Mouse (Mus musculus) heart, postnatal 0 days (tissue): ENCODE measurements at regions not wholly inside any gene's neighbourhood (a gene's known extent, or its start where the extent isn't known, plus 50 kb on each side); places are given as distances from the start of the nearest gene placed in this dataset.
A peak's percentile ranks its signal among the peaks of the same experiment; 100 is the strongest.

Source experiments
- ATAC-seq: fragments of 200-750 bp; cut with Nextera tagmentation; 2 replicates; pipeline ENCODE4 v1.8.0; 2017; ENCODE audit warnings: low read depth, moderate number of reproducible peaks, moderate library complexity; ENCODE audit not compliant: insufficient read depth
- DNase-seq: peaks from one replicate; pipeline ENCODE4 v3.0.0-alpha.2; 2016; ENCODE audit warnings: low spot score
- H3K27ac ChIP-seq: fragments of 300-500 bp; sonication (generic); 2 replicates; pipeline ENCODE4 v1.5.1; 2014; ENCODE audit warnings: low read depth, mild to moderate bottlenecking
- H3K27me3 ChIP-seq: fragments of 300-500 bp; sonication (generic); 2 replicates; pipeline ENCODE4 v1.6.1; 2014; ENCODE audit warnings: low read length, mixed read lengths; ENCODE audit not compliant: control insufficient read depth, insufficient read depth
- H3K36me3 ChIP-seq: fragments of 300-500 bp; sonication (generic); replicated peaks from 2 replicates; pipeline ENCODE4 v1.6.1; 2014; ENCODE audit warnings: low read length, mixed read lengths; ENCODE audit not compliant: control insufficient read depth, insufficient read depth
- H3K4me1 ChIP-seq: fragments of 300-500 bp; sonication (generic); 2 replicates; pipeline ENCODE4 v1.6.1; 2014; ENCODE audit warnings: antibody characterized with exemption; ENCODE audit not compliant: control insufficient read depth, insufficient read depth
- H3K4me2 ChIP-seq: fragments of 300-500 bp; sonication (generic); 2 replicates; pipeline ENCODE4 v1.6.1; 2014; ENCODE audit warnings: low read depth, mild to moderate bottlenecking, low read length, moderate library complexity
- H3K4me3 ChIP-seq: fragments of 300-500 bp; sonication (generic); 2 replicates; pipeline ENCODE4 v1.5.1; 2014; ENCODE audit warnings: low read depth, low read length
- H3K9ac ChIP-seq: fragments of 300-500 bp; sonication (generic); replicated peaks from 2 replicates; pipeline ENCODE4 v1.6.1; 2014; ENCODE audit warnings: low read depth, low read length, mixed read lengths
- H3K9me3 ChIP-seq: fragments of 300-500 bp; sonication (generic); replicated peaks from 2 replicates; pipeline ENCODE4 v1.6.1; 2016; ENCODE audit warnings: low read length; ENCODE audit not compliant: control insufficient read depth
- CTCF ChIP-seq: IDR thresholded peaks from 2 replicates; pipeline ENCODE4 v1.5.1; 2016; ENCODE audit warnings: antibody characterized with exemption, control low read depth, low read depth
- EP300 ChIP-seq: IDR thresholded peaks from 2 replicates; pipeline ENCODE4 v1.6.1; 2016; ENCODE audit warnings: antibody characterized with exemption, low read depth
- WGBS: fragments of 180-500 bp; shearing (Covaris S2); extraction: QIAGEN DNeasy Blood & Tissue Kit; methylation state at CpG from one replicate; pipeline ENCODE4 v1.1.7; 2014; 5-methylcytosine and 5-hydroxymethylcytosine counted together

DNA sequence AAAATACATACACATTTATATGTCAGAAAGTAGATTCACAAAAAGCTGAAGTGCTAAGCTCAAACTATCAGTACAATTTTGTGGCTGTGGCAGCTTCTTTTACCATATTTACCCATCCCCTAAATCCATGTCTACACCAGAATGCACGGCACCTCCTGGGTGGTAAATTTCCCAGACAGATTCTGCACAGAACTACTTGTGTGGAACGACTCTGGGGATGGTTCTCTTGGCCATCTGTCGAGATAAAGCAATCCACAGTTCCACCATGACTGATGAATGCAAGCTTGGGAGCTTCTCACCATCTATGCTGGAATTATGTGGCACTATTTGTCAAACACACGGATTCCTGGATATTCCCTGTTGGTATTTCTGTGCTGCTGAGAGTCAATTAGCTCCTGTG is 495.8 kb downstream of the Tmem114 start:
- Histone ChIP-seq H3K27ac (no peak overlapping the region), H3K36me3 (no peaks in the 10 kb centered on the region), H3K9ac (no peak overlapping the region), H3K4me3 (no peak overlapping the region), H3K4me2 (no peak overlapping the region), H3K27me3 (no peaks in the 10 kb centered on the region), H3K4me1 (peaks cover 4% of the 10 kb centered on the region; the same call in 1 of the 2 replicates), H3K9me3 (no peaks in the 10 kb centered on the region)
- WGBS = 62% methylated on average over 4 of the region's 4 CpGs
- ATAC-seq (no peak), DNase-seq (no peak)
- TF ChIP-seq EP300 (no peak), CTCF (no peak)

DNA sequence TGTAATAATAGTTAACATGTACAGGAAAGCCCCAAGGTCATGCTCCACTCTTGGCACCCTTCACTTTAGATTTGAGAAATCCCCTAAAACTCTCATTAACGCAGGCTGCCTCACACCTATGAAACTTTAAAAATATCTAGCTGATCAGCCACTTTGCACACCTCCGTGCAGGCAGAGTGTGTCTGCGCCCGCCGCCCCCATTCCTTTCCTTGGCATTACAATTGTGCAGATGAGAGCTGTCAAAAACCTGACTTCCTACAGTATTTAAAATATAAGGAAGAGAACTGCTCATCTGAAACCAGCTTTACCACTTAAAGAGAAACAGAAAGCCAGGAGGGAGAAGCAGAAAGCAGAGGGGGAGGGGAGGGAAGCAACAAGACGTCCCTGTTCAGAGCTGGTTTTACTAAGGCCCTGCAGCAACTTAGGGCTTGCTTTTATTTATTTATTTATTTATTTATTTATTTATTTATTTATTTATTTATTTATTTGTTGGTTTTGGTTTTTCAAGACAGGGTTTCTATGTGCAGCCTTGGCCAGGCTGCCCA is 496.5 kb downstream of the Tmem114 start:
- WGBS = 67% methylated on average over 6 of the region's 6 CpGs
- Histone ChIP-seq H3K9me3 (no peaks in the 10 kb centered on the region), H3K4me2 (no peak overlapping the region), H3K27ac (no peak overlapping the region), H3K4me1 (peaks cover 4% of the 10 kb centered on the region; the same call in 1 of the 2 replicates), H3K36me3 (no peaks in the 10 kb centered on the region), H3K27me3 (no peaks in the 10 kb centered on the region), H3K9ac (no peak overlapping the region), H3K4me3 (no peak overlapping the region)
- ATAC-seq = no peak
- no peak for DNase-seq
- TF ChIP-seq CTCF = no peak
- no peak for TF ChIP-seq EP300

DNA sequence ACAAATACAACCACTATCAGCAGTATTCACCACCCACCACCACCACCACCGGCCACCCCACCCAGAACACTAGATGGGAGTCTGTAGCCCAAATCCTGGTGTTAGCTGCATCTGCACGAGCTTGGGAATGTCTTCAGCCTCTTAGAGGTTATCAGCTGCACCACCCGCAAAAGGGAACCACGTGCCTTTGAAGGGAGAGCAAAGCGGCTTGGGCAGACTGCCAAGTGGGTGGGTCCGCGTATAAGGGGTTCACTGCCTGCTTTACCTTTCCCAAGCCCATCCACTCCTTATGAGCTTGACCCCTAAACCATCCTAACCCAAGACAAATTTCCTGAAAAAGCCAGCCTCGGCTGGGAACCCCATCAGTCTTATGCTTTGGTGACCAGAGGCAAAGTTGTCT is 497.2 kb downstream of the Tmem114 start:
- Histone ChIP-seq H3K4me1 (peaks cover 4% of the 10 kb centered on the region; the same call in 1 of the 2 replicates), H3K27ac (no peak overlapping the region), H3K9ac (no peak overlapping the region), H3K4me3 (no peak overlapping the region), H3K36me3 (no peaks in the 10 kb centered on the region), H3K9me3 (no peaks in the 10 kb centered on the region), H3K4me2 (peak overlapping the region; percentile 34; the same call in 1 of the 2 replicates), H3K27me3 (no peaks in the 10 kb centered on the region)
- TF ChIP-seq EP300 (no peak), CTCF (no peak)
- ATAC-seq (no peak), DNase-seq (no peak)
- 16% methylated on average over 8 of the region's 8 CpGs for WGBS

DNA sequence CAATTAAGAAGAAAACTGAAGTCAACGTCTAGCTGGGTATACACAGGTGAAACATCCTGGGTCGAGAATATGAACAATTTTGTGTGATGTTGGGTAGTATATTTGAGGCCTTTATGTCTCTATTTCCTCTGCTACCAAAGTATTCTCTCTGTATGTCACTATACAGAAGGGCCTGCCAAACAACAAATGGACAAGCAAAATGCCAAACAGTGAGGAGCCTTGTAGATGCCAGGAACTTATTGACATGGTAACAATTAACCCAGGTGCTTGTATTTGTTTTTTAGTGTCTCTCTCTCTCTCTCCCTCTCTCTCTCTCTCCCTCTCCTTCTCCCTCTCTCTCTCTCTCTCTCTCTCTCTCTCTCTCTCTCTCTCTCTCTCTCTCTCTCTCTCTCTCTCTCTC is 529.1 kb downstream of the Tmem114 start:
- H3K27me3 ChIP-seq = no peaks in the 10 kb centered on the region
- H3K4me2 ChIP-seq = no peak overlapping the region
- H3K4me1 ChIP-seq = no peaks in the 10 kb centered on the region
- no peaks in the 10 kb centered on the region for H3K36me3 ChIP-seq
- no peak for ATAC-seq
- no peak overlapping the region for H3K9ac ChIP-seq
- H3K27ac ChIP-seq = no peak overlapping the region
- 59% methylated on average over 2 of the region's 2 CpGs for WGBS
- no peaks in the 10 kb centered on the region for H3K9me3 ChIP-seq
- TF ChIP-seq CTCF = no peak
- TF ChIP-seq EP300 = no peak
- no peak for DNase-seq
- H3K4me3 ChIP-seq = no peak overlapping the region

DNA sequence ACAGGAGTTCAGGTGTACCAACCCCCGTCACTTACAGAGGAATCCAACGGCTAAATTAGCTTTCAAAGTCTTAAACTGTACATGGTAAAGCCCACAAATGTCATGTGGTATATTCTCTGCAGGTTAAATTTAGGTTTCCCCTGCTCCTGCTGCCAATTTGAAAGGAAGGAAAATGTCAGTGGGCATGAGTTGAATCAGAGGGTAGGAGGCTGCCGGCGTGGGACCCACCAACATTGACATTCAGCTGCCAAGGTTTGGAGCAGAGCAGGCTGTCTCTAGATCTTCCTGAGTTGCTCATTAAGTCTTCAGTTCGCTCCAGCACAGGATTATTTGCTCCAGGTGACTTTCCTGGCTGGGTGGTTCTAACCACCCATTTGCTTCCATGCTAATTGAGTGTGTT is 532.1 kb downstream of the Tmem114 start:
- WGBS = 66% methylated on average over 5 of the region's 5 CpGs
- Histone ChIP-seq H3K4me2 (no peak overlapping the region), H3K36me3 (no peaks in the 10 kb centered on the region), H3K4me1 (no peaks in the 10 kb centered on the region), H3K4me3 (no peak overlapping the region), H3K27ac (no peak overlapping the region), H3K9ac (no peak overlapping the region), H3K27me3 (no peaks in the 10 kb centered on the region), H3K9me3 (no peaks in the 10 kb centered on the region)
- DNase-seq (no peak), ATAC-seq (no peak)
- TF ChIP-seq CTCF (no peak), EP300 (no peak)

DNA sequence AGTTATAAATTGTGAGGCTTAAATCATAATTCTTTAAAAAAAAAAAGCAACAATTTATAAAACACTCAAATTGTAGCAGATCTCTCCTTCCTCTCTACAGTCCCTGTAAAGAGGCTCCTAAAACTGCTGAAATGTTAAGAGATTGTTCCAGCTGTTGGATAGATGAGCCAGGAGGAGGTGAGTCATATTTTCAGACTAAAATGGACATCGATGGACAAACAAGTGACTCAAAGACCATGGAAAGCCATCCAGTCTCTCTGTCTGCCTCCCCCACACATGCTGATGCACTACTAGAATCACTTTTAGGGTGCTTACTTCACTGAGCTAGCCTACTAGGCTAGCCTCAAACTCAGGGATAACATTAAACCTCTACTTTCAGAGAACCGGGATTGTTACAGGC is 561.5 kb downstream of the Tmem114 start:
- H3K27ac ChIP-seq = no peak overlapping the region
- ATAC-seq (no peak), DNase-seq (no peak)
- no peaks in the 10 kb centered on the region for H3K9me3 ChIP-seq
- no peak for TF ChIP-seq CTCF
- no peak for TF ChIP-seq EP300
- H3K27me3 ChIP-seq = no peaks in the 10 kb centered on the region
- no peak overlapping the region for H3K4me3 ChIP-seq
- WGBS = 76% methylated on average over 2 of the region's 2 CpGs
- H3K4me1 ChIP-seq = no peaks in the 10 kb centered on the region
- H3K36me3 ChIP-seq = no peaks in the 10 kb centered on the region
- H3K9ac ChIP-seq = no peak overlapping the region
- H3K4me2 ChIP-seq = no peak overlapping the region
